Mouse (Mus musculus): Measurements from ENCODE around the gene Itga9.

Itga9 gene

GRCm38 (mm10) chr9:118838910-118839667 is 232.6 kb downstream of the Itga9 start:
- DNase-seq: no peak

DNA sequence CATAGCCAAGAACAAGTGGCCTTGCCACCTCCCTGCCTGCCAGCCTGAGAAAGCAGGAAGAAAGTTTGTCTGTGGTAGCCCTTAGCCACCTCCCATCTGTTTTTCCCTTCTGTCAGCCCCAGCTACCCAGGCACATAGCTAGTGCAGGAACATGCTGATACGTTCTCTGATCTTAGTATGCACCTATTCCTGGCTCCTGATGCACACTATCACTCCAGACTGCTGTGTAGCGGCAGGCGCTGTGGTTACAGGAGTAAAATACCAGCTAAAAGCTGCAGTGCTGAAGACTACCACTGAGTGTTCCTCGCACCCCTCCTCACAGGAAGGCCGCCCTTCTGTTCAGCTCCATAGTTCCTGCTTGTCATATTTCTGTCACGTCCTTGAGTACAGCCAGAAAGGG is 234.8 kb downstream of the Itga9 start:
- no peak for DNase-seq

- no peak for DNase-seq
Measured at GRCm38 (mm10) chr9:118841907-118842432, 235.5 kb downstream of the Itga9 start.

DNA sequence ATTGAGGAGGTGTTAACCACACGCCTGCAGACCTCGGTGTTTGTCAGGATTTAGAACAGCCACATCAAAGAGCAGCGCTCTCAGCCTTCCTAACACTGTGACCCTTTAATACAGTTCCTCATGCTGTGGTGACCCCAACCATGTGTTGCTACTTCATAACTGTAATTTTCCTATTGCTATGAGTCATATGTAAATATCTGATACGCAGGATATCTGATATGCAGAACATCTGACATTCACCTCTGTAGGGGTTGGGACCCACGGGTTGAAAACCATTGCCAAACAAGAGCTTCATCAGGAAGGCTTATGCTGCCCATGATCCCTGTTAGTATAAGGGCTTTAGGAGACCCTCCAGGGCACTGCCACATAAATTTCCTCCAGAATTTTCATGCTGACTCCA is 237.2 kb downstream of the Itga9 start:
- no peak for DNase-seq

DNA sequence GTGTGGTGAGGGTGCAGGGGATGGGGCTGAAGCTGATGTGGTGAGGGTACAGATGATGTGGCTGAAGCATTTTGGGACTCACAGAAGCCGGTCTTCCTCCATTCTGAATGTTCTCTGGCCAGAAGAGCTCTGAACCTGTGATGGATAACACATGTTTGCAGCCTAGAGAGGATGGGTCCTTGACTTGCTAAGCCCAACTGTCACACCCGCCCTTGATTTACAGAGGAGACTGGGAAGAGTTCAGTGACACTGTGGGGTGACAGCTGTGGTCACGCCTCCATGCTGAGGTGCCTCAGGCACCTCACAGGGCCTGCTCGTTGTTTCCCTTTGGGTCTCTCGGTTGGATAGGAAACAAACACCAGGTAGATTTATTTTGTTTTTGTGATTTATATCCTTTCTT is 238.5 kb downstream of the Itga9 start:
- no peak for DNase-seq

DNA sequence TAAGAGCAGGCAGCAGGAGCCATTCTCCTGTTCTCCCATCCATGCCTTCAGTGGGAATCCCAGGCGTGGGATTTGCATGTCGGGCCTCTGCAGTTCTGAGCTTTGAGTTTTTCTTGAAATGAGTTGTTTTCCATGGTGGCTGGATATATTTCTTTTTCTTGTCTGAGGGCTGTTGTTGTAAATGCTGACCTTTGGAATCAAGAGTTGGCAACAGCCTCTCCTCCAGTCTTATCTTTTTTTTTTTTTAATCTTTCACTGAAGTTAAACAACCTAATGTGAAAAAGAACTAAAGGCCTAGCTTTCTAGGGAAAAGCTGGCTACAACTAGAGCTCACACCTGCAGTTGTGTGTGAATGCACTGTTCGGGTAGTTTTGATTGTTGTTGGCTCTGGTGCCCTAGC is 240.3 kb downstream of the Itga9 start:
- DNase-seq: no peak

- no peak for DNase-seq
Measured at GRCm38 (mm10) chr9:118856665-118857064, 250.2 kb downstream of the Itga9 start.

DNA sequence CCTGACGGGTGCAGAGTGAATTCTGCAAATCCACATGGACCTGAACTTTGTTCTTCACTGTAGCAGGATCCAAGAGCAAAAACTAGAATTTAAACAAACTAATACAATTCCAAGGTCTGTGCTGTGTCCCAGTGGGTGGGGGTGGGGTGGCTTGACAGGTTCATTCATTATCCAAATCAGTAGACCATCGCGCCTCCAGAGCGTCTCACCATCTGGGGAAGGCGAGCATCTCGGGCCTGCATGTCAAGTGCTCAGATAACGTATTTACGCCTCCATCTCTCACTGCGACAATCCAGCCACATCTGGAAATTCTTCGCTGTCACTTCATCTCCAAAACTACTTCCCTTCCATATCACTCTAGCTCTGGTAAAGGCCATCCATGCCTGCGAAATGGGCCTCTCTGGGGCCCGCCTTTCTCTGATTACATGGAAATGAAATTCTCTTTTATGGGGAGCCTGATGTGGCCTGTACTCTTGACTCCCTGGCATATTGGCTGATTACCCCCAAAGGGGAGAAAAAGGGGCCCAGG is 254.2 kb downstream of the Itga9 start:
- no peak for DNase-seq

DNA sequence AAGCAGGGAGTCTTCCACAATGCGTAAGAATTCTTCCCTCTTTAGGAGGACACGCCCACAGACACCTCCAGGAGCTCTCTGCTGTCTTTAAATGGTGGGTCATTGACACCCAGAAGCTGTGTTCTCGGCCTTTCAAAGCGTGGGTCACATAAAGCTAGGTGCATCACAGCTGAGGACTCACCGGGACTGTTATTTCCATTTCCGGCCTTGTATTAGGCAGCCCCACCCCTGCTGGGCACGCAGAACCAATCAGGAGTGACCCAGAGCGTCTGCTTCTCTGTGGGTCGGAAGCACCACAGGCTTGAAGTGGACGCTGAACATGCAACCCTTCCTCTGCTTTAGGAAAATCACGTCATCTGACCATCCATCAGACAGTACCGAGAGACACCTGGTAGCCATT is 255.7 kb downstream of the Itga9 start:
- no peak for DNase-seq

GRCm38 (mm10) chr9:118862852-118863260 is 256.4 kb downstream of the Itga9 start:
- no peak for DNase-seq

DNA sequence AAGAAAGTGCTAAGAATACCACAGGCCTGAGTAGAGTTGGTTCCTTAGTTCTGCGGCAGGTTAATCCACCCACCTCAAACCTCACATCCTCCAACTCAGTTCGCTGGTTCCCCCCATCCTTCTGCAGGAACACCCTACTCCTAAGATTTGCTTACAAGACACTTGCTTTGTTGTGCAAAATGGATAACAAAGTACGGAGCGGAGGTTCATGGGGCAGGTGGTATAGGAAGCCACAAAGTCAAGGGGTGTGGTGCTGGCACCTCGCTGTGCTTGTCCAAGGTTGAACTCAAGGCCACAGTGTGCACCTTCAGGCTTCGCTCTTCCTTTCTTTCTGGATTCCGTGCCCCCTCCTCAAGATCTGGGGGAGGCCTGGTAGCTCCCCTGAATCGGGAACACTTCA is 257.0 kb downstream of the Itga9 start:
- DNase-seq: no peak

- DNase-seq: no peak
Measured at GRCm38 (mm10) chr9:118866949-118867348, 260.5 kb downstream of the Itga9 start.

DNA sequence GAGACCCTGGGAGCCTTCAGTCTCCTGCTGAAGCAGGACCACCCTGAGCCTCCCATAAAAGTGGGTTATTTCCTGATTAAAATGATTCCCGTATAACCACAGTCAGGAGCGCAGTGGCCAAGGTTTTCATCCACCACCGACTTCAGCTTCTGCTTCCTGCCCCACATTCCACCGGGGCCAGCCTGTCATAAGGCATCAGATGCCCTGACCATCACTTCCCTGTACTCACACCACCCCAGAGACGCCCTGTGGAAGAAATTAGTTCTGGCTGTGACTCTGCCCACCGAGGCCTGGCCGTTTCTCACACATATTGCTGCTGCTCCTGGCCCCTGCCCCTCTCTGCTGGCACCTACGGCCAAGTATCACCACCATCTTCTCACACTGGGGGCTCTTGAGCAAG is 261.4 kb downstream of the Itga9 start:
- DNase-seq: no peak

DNA sequence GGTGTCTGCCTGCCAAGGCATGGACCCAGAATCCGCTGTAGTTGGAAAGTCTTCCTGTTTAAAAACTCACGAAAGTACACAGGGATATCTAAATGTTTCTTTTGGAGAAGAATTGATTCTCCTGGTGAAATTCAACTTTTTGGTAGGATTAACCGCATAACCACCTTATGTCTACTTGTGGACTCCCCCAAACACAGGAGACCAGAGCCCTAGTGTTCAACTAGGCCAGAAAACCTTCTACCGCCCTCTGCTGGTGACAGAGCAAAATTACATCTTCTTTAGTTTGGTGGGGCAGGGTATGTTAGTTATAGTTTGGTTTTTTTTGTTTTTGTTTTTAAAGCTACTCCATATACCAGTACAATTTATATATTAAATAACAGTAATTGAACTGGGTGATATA is 264.6 kb downstream of the Itga9 start:
- DNase-seq: peak in 1 of 2 experiments; percentile 27

GRCm38 (mm10) chr9:118873031-118873430 is 266.5 kb downstream of the Itga9 start:
- DNase-seq: no peak

- no peak for DNase-seq
Measured at GRCm38 (mm10) chr9:118873596-118873995, 267.1 kb downstream of the Itga9 start.

DNA sequence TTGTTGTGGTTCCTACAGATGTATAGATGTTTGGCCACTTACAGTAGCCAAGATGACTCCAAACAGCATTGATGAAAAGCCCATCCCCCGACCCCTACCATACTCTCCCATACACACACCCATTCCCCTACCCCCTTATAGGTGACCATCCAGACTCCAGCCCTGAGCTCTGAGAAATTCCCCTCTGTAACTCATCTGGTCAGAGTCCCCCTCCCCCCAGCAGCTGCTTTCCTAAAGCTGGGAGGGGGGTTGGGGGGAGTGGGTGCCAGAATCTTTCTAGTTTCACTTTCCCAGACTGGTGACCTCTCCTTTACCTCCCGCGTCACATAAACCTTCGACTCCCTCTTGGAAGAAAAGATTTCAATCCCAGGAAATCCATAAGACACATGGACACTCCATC is 269.2 kb downstream of the Itga9 start:
- DNase-seq: no peak

GRCm38 (mm10) chr9:118876902-118877301 is 270.4 kb downstream of the Itga9 start:
- DNase-seq: no peak

DNA sequence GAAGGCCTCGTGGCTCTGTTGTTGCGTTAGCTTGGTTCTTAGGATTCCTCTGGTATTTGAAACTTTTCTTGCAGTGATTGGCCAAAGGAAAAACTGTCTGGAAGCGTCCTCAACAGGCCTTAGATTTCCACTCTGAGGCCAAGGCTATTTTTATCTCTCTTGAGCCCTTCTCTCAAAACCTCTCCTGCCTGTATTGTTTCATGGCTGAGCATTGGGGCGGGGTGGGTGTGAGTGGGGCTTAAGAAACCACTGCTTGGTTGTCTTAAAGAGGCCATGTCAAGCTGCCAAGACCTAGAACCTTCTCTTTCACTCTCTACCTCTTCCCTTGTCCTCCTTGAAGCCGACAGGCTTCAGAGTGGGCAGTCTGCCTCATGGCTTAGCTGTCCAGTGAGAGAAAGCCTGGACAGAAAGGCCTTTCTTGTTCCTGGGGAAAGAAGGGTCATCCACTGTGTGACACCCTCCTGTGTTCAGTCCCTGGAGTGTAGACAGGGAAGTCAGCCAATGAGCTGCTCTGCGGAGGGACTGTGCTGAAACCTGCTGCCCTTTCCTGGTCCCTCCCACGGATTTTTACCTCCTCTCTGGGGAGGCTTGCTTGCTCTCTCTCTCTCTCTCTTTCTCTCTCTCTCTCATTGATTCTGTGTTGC is 271.0 kb downstream of the Itga9 start:
- DNase-seq: no peak

DNA sequence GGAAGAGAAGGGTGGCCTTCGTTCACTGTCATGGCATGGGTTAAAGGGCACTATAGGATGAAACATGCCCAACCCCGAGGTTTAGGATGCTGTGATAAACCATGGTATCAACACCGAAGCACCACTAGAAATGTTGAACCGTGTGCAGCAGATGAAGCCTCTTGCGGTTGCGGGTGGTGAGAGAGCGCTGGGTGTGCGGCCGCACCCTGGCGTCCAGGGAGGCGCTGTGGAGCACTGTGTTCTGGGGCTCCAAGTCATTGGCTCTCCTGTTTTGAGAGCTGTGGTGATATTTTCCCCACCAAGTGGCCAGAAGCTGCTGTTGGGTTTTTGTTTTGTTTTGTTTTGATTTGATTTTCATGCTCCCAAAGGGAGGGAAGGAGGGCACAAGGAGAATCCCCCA is 272.1 kb downstream of the Itga9 start:
- DNase-seq: no peak

DNA sequence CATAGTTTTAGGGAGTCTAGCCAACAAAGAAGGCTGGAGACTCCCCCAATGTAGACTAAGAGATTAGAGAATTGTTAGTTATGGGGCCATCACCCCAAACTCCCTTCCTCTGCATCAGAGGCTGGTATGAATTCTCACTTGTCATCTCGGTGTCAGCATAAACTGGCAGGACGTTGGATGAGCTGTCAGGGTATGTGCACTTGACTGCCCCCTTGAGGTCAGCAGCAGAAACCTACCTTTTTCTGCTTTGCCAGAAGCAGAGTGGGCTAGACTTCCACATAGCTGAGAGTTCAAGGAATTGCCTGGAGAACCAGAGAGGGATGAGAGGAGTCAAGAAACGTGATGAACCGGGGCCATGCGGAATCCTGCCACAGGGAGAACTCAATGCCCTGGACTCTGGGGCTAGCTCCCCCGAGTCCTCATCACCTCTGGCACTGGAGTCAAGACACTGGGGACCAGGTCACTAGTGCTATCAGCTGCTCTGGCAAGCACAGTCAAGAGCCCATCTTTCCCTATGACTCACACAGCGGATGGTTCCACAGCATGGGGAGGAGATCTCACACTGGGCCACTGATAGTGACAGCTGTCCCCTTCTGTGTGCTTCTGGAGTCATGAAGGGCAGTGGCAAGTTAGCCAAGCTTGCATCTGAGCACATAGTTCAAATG is 274.9 kb downstream of the Itga9 start:
- DNase-seq: peak; percentile 11 to 16

DNA sequence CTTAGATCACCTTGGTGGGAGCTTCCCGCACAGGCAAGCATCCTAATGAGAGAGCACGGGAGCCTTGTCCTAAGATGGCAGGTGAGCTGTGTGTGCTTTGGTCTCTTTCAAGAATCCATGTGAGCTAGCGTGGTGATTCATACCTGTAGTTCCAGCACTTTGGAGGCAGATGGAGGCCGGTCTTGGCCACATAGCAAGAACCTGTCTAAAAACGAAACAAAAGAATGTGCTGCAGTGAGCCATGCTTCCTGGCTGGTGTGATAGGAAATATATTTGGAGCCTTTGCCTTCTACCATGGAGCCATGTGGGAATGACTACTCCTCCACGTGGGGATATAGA is 275.4 kb downstream of the Itga9 start:
- no peak for DNase-seq

DNA sequence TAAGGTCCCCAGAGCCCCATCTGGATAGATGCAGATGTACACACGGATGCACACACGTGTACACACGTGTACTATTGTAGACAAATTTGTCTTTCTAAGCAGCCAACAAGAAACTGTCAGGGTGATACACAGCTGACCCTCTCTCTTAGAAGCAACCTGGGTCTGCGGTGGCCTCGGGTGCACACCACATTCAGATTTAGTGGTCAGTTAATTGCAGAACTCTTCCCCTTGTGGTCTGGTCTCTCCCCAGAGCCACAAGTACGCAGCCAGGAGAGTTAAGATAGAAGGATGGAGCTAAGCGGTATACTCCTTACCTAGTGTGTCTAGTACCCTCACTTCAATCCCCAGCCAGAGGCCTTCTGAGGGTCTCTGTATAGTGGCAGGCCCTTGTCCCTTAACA is 276.7 kb downstream of the Itga9 start:
- DNase-seq: no peak

GRCm38 (mm10) chr9:118885785-118886184 is 279.3 kb downstream of the Itga9 start:
- DNase-seq: no peak

Measured in thymus, adult 18-20 months (tissue).